Mouse (Mus musculus): Measurements from ENCODE around the gene Xirp1. TPM values are rescaled to one million over a fixed set of nuclear protein-coding genes. Genes with fewer than 3 reads are reported as not detected.

Xirp1 gene
- polyA plus RNA-seq, 2 experiments from 2014 or later, result not detected

DNA sequence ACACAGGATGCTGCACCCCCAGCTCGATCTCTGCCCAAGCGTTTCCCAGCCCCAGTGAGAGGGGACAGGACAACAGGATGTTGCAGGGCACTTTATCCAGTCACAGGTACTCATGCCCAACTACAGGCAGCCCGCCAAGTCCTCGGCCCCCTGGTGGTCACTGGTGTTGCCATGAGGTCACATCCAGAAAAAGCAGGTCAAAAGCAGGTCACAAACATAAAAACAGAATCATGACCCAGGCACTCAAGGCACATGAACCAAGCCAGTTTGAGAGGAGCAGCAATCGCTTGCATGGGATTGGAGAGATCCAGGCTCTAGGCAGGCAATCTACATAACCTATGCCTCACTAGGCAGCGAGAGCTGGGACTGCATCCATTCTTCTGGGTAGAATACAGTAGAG is 53.2 kb downstream of the Xirp1 start:
- ATAC-seq, result peak; percentile 19

DNA sequence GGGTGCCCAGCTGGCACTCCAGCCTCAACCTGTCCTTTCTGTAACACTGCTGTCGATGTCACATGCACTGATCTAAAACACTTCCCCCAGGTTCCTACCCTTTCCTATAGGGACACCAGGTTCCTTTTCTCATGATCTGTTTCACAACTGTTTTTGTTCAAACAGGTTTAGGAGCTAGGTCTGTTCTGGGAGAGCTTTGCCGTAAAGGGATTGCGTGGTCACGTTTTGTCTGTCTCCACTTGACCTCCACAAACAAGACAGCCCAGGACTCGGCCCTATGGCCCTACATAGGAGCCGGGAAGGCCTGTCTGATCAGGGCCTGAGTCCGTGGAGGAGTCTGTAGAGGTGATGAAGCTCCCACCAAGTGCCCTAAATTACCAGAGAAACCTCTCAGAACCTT is 53.6 kb downstream of the Xirp1 start:
- no peak for ATAC-seq

DNA sequence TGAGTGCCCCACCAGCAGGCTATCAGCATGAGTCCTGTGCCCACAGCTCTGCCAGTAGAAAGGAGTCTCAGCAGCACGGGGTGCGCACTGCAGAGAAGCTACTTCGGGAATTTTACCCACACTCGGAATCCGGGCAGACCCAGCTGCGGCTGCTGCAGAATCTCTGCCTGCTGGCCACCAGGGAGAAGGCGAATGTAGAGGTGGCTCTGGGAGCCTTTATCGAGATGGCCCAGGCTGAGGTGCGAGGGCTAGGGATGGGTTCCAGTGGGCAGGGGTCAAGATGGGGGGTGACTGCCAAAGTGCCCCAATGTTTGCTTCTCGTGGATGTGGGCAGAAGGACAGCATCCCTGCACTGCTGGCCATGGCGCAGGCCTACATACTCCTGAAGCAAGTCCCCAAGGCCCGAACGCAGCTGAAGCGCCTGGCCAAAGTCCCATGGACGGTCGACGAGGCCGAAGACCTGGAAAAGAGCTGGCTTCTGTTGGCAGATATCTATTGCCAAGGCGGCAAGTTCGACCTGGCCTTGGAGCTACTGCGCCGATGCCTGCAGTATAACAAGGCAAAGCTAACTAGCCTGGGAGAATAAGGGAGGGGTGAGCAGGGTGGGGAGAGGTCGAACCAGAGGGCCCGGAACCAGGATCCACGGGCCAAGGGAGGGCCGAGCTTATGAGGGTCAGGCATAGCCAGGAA is 57.0 kb downstream of the Xirp1 start:
- ATAC-seq, result no peak

GRCm38 (mm10) chr9:119965186-119965585 is 58.2 kb downstream of the Xirp1 start:
- no peak for ATAC-seq

DNA sequence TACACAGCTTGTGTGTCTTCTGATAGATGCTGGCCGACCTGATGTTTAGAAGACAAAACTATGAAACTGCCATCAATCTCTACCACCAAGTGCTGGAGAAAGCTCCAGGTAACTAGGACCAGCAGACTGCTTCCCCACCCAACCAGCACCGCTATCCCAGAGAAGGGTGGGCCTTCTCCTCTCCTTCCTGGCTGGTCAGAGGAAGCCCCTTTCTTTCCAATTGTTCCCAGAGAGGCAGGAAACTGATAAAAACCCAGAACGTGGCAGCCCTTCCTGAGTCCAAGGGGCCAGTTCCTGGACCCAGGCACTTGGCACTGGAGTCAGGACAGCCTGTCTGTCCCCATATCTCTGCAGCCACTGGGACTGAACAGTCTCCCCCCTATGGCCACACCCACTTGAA is 59.2 kb downstream of the Xirp1 start:
- ATAC-seq, result no peak

Other genes with a start within 250 kb of the Xirp1 start
- under 1 TPM; 0.57 to 0.78 TPM for gene Scn11a, start 198.1 kb downstream of the Xirp1 start, polyA plus RNA-seq (2017; shearing (Covaris generic))
- gene Wdr48, start 128.7 kb downstream of the Xirp1 start, polyA plus RNA-seq (2017; shearing (Covaris generic)), result 10 to 100 TPM; 34.4 to 34.5 TPM
- 1 to 10 TPM; 3.9 to 4.6 TPM for gene Gorasp1, start 86.0 kb downstream of the Xirp1 start, polyA plus RNA-seq (2017; shearing (Covaris generic))
- gene Ttc21a, start 86.0 kb downstream of the Xirp1 start, polyA plus RNA-seq (2017; shearing (Covaris generic)), result not detected
- gene Csrnp1, start 38.9 kb downstream of the Xirp1 start, polyA plus RNA-seq (2017; shearing (Covaris generic)), result 10 to 100 TPM; 29.0 to 41.9 TPM
- under 1 TPM in 1 of 2 experiments, not detected in 1; 0.43 TPM for gene Cx3cr1, start 46.3 kb upstream of the Xirp1 start, polyA plus RNA-seq (2017; shearing (Covaris generic))
- 10 to 100 TPM; 72.0 to 97.2 TPM for gene Ccr8, start 68.5 kb upstream of the Xirp1 start, polyA plus RNA-seq (2017; shearing (Covaris generic))
- 10 to 100 TPM; 17.7 to 19.2 TPM for gene Slc25a38, start 86.8 kb upstream of the Xirp1 start, polyA plus RNA-seq (2017; shearing (Covaris generic))
- gene Rpsa, start 104.1 kb upstream of the Xirp1 start, polyA plus RNA-seq (2017; shearing (Covaris generic)), result 1,000 to 10,000 TPM; 3,266 to 3,639 TPM
- gene Mobp, start 126.1 kb upstream of the Xirp1 start, polyA plus RNA-seq (2017; shearing (Covaris generic)), result not detected